Mouse (Mus musculus): ENCODE results near the gene Gpatch1. TPM values are rescaled to one million over a fixed set of nuclear protein-coding genes. Genes with fewer than 3 reads are reported as not detected.

Gpatch1 gene
- 2.4 TPM for polyA plus RNA-seq (2015; fragmentation: Illumina TruSeq; extraction: RNeasy Lipid Tissue Mini Kit (QIAGEN cat#74804); ENCODE audit: insufficient read depth, low read depth, low replicate concordance)

GRCm38 (mm10) chr7:35317729-35318609 lies at the start of gene Gpatch1:
Gene Gpatch1 (minus strand): TSS chr7:35318440.

GRCm38 (mm10) chr7:35333692-35334526 lies 15.7 kb upstream of the Gpatch1 start, which contains the start of gene Rhpn2:
Gene Rhpn2 (plus strand): TSS chr7:35334170.

Other genes with a start within 250 kb of the Gpatch1 start
- gene Cebpa, start 199.1 kb downstream of the Gpatch1 start, polyA plus RNA-seq (2015; fragmentation: Illumina TruSeq; extraction: RNeasy Lipid Tissue Mini Kit (QIAGEN cat#74804); ENCODE audit: insufficient read depth, low read depth, low replicate concordance), result 6.3 TPM
- gene Slc7a10, start 132.1 kb downstream of the Gpatch1 start, polyA plus RNA-seq (2015; fragmentation: Illumina TruSeq; extraction: RNeasy Lipid Tissue Mini Kit (QIAGEN cat#74804); ENCODE audit: insufficient read depth, low read depth, low replicate concordance), result 2.0 TPM
- gene Lrp3, start 102.9 kb downstream of the Gpatch1 start, polyA plus RNA-seq (2015; fragmentation: Illumina TruSeq; extraction: RNeasy Lipid Tissue Mini Kit (QIAGEN cat#74804); ENCODE audit: insufficient read depth, low read depth, low replicate concordance), result 5.0 TPM
- gene Rhpn2, start 15.7 kb upstream of the Gpatch1 start, polyA plus RNA-seq (2015; fragmentation: Illumina TruSeq; extraction: RNeasy Lipid Tissue Mini Kit (QIAGEN cat#74804); ENCODE audit: insufficient read depth, low read depth, low replicate concordance), result 6.7 TPM
- gene Faap24, start 78.4 kb upstream of the Gpatch1 start, polyA plus RNA-seq (2015; fragmentation: Illumina TruSeq; extraction: RNeasy Lipid Tissue Mini Kit (QIAGEN cat#74804); ENCODE audit: insufficient read depth, low read depth, low replicate concordance), result 0.61 TPM
- 6.0 TPM for gene Cep89, start 78.6 kb upstream of the Gpatch1 start, polyA plus RNA-seq (2015; fragmentation: Illumina TruSeq; extraction: RNeasy Lipid Tissue Mini Kit (QIAGEN cat#74804); ENCODE audit: insufficient read depth, low read depth, low replicate concordance)
- gene Slc7a9, start 130.4 kb upstream of the Gpatch1 start, polyA plus RNA-seq (2015; fragmentation: Illumina TruSeq; extraction: RNeasy Lipid Tissue Mini Kit (QIAGEN cat#74804); ENCODE audit: insufficient read depth, low read depth, low replicate concordance), result not detected
- not detected for gene Tdrd12, start 219.3 kb upstream of the Gpatch1 start, polyA plus RNA-seq (2015; fragmentation: Illumina TruSeq; extraction: RNeasy Lipid Tissue Mini Kit (QIAGEN cat#74804); ENCODE audit: insufficient read depth, low read depth, low replicate concordance)
- gene Nudt19, start 237.9 kb upstream of the Gpatch1 start, polyA plus RNA-seq (2015; fragmentation: Illumina TruSeq; extraction: RNeasy Lipid Tissue Mini Kit (QIAGEN cat#74804); ENCODE audit: insufficient read depth, low read depth, low replicate concordance), result 18.7 TPM

All from pancreas, adult 10 weeks (tissue).